Mouse (Mus musculus): Measurements from ENCODE around the gene Nr0b1. TPM values are rescaled to one million over a fixed set of nuclear protein-coding genes. Genes with fewer than 3 reads are reported as not detected.

Nr0b1 gene
- 1.1 and 1.4 TPM in 2 replicates for polyA plus RNA-seq (2015; fragmentation: Nextera tagmentation; extraction: Ambion mirVana)

- H3K4me3 ChIP-seq (ENCODE audit: low read length), result peak within 1 kb of the TSS; percentile 50
- no peaks in the 10 kb centered on the region for H3K4me1 ChIP-seq (ENCODE audit: control insufficient read depth, insufficient read depth, low read depth, low read length)
- H3K27ac ChIP-seq (ENCODE audit: low read depth, low read length), result no peak within 1 kb of the TSS
- no peaks in the 10 kb centered on the region for H3K36me3 ChIP-seq (ENCODE audit: control insufficient read depth, insufficient read depth, low read length)
- ATAC-seq, result peak; percentile 86
- H3K9ac ChIP-seq (ENCODE audit: low read depth, low read length), result peak within 1 kb of the TSS; percentile 57
- peak within 1 kb of the TSS; percentile 79 for H3K4me2 ChIP-seq (ENCODE audit: low read length)
- peaks cover 3% of the 10 kb centered on the region; the same call in 1 of the 2 replicates for H3K27me3 ChIP-seq (replicated peaks; ENCODE audit: control insufficient read depth, insufficient read depth, low read length)
- H3K9me3 ChIP-seq (ENCODE audit: control insufficient read depth, low read length), result no peaks in the 10 kb centered on the region
- 24% methylated on average over 49 of the region's 53 CpGs for WGBS
Measured at GRCm38 (mm10) chrX:86191614-86192419, at the start of gene Nr0b1. Gene Nr0b1 (plus strand): TSS chrX:86191764.

- Histone ChIP-seq H3K27ac (ENCODE audit: low read depth, low read length) (no peak overlapping the region), H3K9ac (ENCODE audit: low read depth, low read length) (no peak overlapping the region), H3K4me1 (ENCODE audit: control insufficient read depth, insufficient read depth, low read depth, low read length) (no peaks in the 10 kb centered on the region), H3K36me3 (ENCODE audit: control insufficient read depth, insufficient read depth, low read length) (no peaks in the 10 kb centered on the region), H3K4me3 (ENCODE audit: low read length) (no peak overlapping the region), H3K4me2 (ENCODE audit: low read length) (no peak overlapping the region), H3K27me3 (replicated peaks; ENCODE audit: control insufficient read depth, insufficient read depth, low read length) (peaks cover 3% of the 10 kb centered on the region; the same call in 1 of the 2 replicates), H3K9me3 (ENCODE audit: control insufficient read depth, low read length) (no peaks in the 10 kb centered on the region)
- ATAC-seq, result no peak
- 77% methylated on average over 2 of the region's 2 CpGs for WGBS
Measured at GRCm38 (mm10) chrX:86187250-86187649, 4.3 kb upstream of the Nr0b1 start.

DNA sequence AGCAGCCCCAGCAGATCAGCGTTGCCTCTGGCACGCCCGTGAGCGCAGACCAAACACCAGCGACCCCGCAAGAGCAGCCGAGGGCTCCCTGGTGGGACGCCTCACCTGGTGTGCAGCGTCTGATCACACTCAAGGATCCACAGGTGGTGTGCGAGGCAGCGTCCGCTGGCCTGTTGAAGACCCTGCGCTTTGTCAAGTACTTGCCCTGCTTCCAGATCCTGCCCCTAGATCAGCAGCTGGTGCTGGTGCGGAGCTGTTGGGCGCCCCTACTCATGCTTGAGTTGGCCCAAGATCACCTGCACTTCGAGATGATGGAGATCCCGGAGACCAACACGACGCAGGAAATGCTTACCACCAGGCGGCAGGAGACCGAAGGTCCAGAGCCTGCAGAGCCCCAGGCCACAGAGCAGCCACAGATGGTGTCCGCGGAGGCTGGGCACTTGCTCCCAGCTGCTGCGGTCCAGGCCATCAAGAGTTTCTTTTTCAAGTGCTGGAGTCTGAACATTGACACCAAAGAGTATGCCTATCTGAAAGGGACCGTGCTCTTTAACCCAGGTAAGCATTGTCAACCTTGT is 943 bp downstream of the Nr0b1 start:
- H3K4me2 ChIP-seq (ENCODE audit: low read length), result peak overlapping the region; percentile 79
- peak overlapping the region; percentile 57 for H3K9ac ChIP-seq (ENCODE audit: low read depth, low read length)
- 22% methylated on average over 23 of the region's 25 CpGs for WGBS
- ATAC-seq, result peak; percentile 67
- no peak overlapping the region for H3K27ac ChIP-seq (ENCODE audit: low read depth, low read length)
- H3K36me3 ChIP-seq (ENCODE audit: control insufficient read depth, insufficient read depth, low read length), result no peaks in the 10 kb centered on the region
- H3K9me3 ChIP-seq (ENCODE audit: control insufficient read depth, low read length), result no peaks in the 10 kb centered on the region
- H3K27me3 ChIP-seq (replicated peaks; ENCODE audit: control insufficient read depth, insufficient read depth, low read length), result peaks cover 3% of the 10 kb centered on the region; the same call in 1 of the 2 replicates
- no peaks in the 10 kb centered on the region for H3K4me1 ChIP-seq (ENCODE audit: control insufficient read depth, insufficient read depth, low read depth, low read length)
- H3K4me3 ChIP-seq (ENCODE audit: low read length), result peak overlapping the region; percentile 50

- H3K4me3 ChIP-seq (ENCODE audit: low read length), result no peak overlapping the region
- H3K27me3 ChIP-seq (replicated peaks; ENCODE audit: control insufficient read depth, insufficient read depth, low read length), result peaks cover 3% of the 10 kb centered on the region; the same call in 1 of the 2 replicates
- H3K27ac ChIP-seq (ENCODE audit: low read depth, low read length), result no peak overlapping the region
- no peak for ATAC-seq
- WGBS, result 42% methylated on average over 4 of the region's 4 CpGs
- no peaks in the 10 kb centered on the region for H3K36me3 ChIP-seq (ENCODE audit: control insufficient read depth, insufficient read depth, low read length)
- no peak overlapping the region for H3K9ac ChIP-seq (ENCODE audit: low read depth, low read length)
- no peak overlapping the region for H3K4me2 ChIP-seq (ENCODE audit: low read length)
- H3K9me3 ChIP-seq (ENCODE audit: control insufficient read depth, low read length), result no peaks in the 10 kb centered on the region
- no peaks in the 10 kb centered on the region for H3K4me1 ChIP-seq (ENCODE audit: control insufficient read depth, insufficient read depth, low read depth, low read length)
Measured at GRCm38 (mm10) chrX:86193386-86193785, 1.8 kb downstream of the Nr0b1 start.

DNA sequence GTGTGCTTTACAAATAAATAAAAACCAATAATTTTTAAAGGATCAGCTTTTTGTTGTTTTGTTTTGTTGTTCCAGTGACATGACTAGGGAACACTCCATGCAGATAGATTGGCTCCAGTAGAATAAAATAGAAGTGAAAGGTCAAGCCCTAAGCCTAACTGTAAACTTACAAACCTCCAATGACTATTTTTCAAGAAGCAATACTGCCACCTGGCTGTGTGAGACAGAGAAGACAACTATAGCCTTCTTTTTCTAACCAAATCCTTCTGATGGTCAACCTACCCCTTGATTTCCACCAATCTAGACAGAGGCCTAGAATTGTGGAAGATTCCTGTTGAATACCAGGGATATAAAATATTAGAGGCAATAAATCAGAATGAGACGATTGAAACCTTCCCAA is 45.7 kb downstream of the Nr0b1 start:
- H3K9me3 ChIP-seq (ENCODE audit: control insufficient read depth, low read length), result no peaks in the 10 kb centered on the region
- no peak overlapping the region for H3K9ac ChIP-seq (ENCODE audit: low read depth, low read length)
- H3K27ac ChIP-seq (ENCODE audit: low read depth, low read length), result no peak overlapping the region
- H3K4me3 ChIP-seq (ENCODE audit: low read length), result no peak overlapping the region
- H3K4me2 ChIP-seq (ENCODE audit: low read length), result no peak overlapping the region
- WGBS, result no CpG with 5 or more reads among the region's 1 CpGs
- no peak for ATAC-seq
- H3K4me1 ChIP-seq (ENCODE audit: control insufficient read depth, insufficient read depth, low read depth, low read length), result no peaks in the 10 kb centered on the region
- no peaks in the 10 kb centered on the region for H3K36me3 ChIP-seq (ENCODE audit: control insufficient read depth, insufficient read depth, low read length)
- no peaks in the 10 kb centered on the region for H3K27me3 ChIP-seq (replicated peaks; ENCODE audit: control insufficient read depth, insufficient read depth, low read length)

Other genes starting within 250 kb of the Nr0b1 start
- not detected in 2 replicates for gene Samt3, start 147.6 kb upstream of the Nr0b1 start, polyA plus RNA-seq (2015; fragmentation: Nextera tagmentation; extraction: Ambion mirVana)
- not detected in 2 replicates for gene Mageb4, start 113.3 kb downstream of the Nr0b1 start, polyA plus RNA-seq (2015; fragmentation: Nextera tagmentation; extraction: Ambion mirVana)

All from hindbrain, embryonic 16.5 days (tissue).